Mouse (Mus musculus): ENCODE data around the gene Plekha5. TPM values are rescaled to one million over a fixed set of nuclear protein-coding genes. Genes with fewer than 3 reads are reported as not detected.

The Plekha5 gene
- total and polyA plus RNA-seq, 2 experiments from 2014 or later: 29.3 to 37.8 TPM

GRCm38 (mm10) chr6:140486685-140487084 lies 62.8 kb downstream of the Plekha5 start:
- Histone ChIP-seq H3K4me2 (ENCODE audit: low read depth, low read length) (no peak overlapping the region), H3K9me3 (ENCODE audit: low read length) (no peaks in the 10 kb centered on the region), H3K4me3 (ENCODE audit: low read length) (no peak overlapping the region), H3K36me3 (ENCODE audit: insufficient read depth, low read length) (no peaks in the 10 kb centered on the region), H3K9ac (replicated peaks; ENCODE audit: low read length) (no peak overlapping the region), H3K27me3 (ENCODE audit: insufficient read depth, low read length) (no peaks in the 10 kb centered on the region), H3K27ac (no peak overlapping the region), H3K4me1 (ENCODE audit: insufficient read depth, low read length) (peaks cover 10% of the 10 kb centered on the region)
- TF ChIP-seq CTCF (IDR thresholded peaks at IDR 0.05; ENCODE audit: low read depth): no peak
- ATAC-seq (no peak), DNase-seq (ENCODE audit: low spot score) (no peak)
- 90% methylated on average over 5 of the region's 5 CpGs for WGBS

GRCm38 (mm10) chr6:140487489-140487888 lies 63.6 kb downstream of the Plekha5 start:
- H3K4me1 ChIP-seq (ENCODE audit: insufficient read depth, low read length): peaks cover 10% of the 10 kb centered on the region; the same call in 1 of the 2 replicates
- H3K9ac ChIP-seq (replicated peaks; ENCODE audit: low read length): no peak overlapping the region
- no peak overlapping the region for H3K4me3 ChIP-seq (ENCODE audit: low read length)
- H3K27ac ChIP-seq: no peak overlapping the region
- ATAC-seq (no peak), DNase-seq (ENCODE audit: low spot score) (no peak)
- 83% methylated on average over 6 of the region's 6 CpGs for WGBS
- TF ChIP-seq CTCF (IDR thresholded peaks at IDR 0.05; ENCODE audit: low read depth): no peak
- no peak overlapping the region for H3K4me2 ChIP-seq (ENCODE audit: low read depth, low read length)
- no peaks in the 10 kb centered on the region for H3K9me3 ChIP-seq (ENCODE audit: low read length)
- H3K36me3 ChIP-seq (ENCODE audit: insufficient read depth, low read length): no peaks in the 10 kb centered on the region
- H3K27me3 ChIP-seq (ENCODE audit: insufficient read depth, low read length): no peaks in the 10 kb centered on the region

DNA sequence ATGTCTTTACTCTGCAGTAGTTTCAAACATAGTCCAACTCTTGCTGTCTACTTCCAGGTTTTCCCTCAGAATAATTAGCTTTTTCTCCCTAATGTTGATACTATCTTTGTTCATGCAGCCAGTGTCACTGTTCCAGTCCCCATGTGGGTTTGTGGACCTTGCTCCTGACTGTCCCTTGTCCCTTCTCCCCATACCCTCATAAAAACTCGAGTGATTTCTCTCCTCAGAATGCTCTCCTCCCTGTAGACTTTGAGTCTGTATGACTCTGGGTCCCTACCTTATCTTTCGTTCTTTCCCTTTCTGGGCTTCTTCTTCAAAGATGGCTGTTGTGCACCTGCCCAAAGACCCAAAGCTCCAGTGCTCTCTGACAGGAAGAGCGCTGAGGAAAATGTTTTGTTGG lies 64.8 kb downstream of the Plekha5 start:
- Histone ChIP-seq H3K4me1 (ENCODE audit: insufficient read depth, low read length) (peaks cover 13% of the 10 kb centered on the region; the same call in 1 of the 2 replicates), H3K4me3 (ENCODE audit: low read length) (no peak overlapping the region), H3K36me3 (ENCODE audit: insufficient read depth, low read length) (no peaks in the 10 kb centered on the region), H3K27ac (no peak overlapping the region), H3K9ac (replicated peaks; ENCODE audit: low read length) (no peak overlapping the region), H3K4me2 (ENCODE audit: low read depth, low read length) (no peak overlapping the region), H3K9me3 (ENCODE audit: low read length) (no peaks in the 10 kb centered on the region), H3K27me3 (ENCODE audit: insufficient read depth, low read length) (no peaks in the 10 kb centered on the region)
- WGBS: 88% methylated on average over 3 of the region's 3 CpGs
- no peak for DNase-seq (ENCODE audit: low spot score)
- TF ChIP-seq CTCF (IDR thresholded peaks at IDR 0.05; ENCODE audit: low read depth): no peak
- ATAC-seq: no peak

DNA sequence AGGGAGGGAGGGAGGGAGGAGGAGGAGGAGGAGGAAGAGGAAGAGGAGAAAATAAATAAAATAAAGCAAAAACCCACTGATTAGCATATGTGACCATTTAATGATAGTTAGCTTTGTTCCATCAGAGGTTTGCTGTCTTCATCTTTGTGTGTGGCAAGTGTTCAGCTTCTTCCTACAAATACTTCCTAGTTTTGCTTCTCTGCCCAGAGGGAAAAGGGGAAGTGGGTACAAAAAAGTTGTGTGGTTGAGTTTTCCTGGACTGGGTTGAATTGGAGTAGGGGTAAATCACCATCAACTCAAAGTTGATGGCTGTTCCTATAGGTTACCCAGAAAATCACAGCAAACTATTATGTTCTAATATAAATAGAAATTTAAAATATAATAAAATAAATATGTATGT lies 65.7 kb downstream of the Plekha5 start:
- peaks cover 8% of the 10 kb centered on the region; the same call in 1 of the 2 replicates for H3K4me1 ChIP-seq (ENCODE audit: insufficient read depth, low read length)
- no peak for TF ChIP-seq CTCF (IDR thresholded peaks at IDR 0.05; ENCODE audit: low read depth)
- H3K27ac ChIP-seq: no peak overlapping the region
- no peak overlapping the region for H3K9ac ChIP-seq (replicated peaks; ENCODE audit: low read length)
- DNase-seq (ENCODE audit: low spot score) (no peak), ATAC-seq (no peak)
- H3K4me3 ChIP-seq (ENCODE audit: low read length): no peak overlapping the region
- no peaks in the 10 kb centered on the region for H3K36me3 ChIP-seq (ENCODE audit: insufficient read depth, low read length)
- no peak overlapping the region for H3K4me2 ChIP-seq (ENCODE audit: low read depth, low read length)
- H3K27me3 ChIP-seq (ENCODE audit: insufficient read depth, low read length): no peaks in the 10 kb centered on the region
- no peaks in the 10 kb centered on the region for H3K9me3 ChIP-seq (ENCODE audit: low read length)

- no peak for TF ChIP-seq CTCF (IDR thresholded peaks at IDR 0.05; ENCODE audit: low read depth)
- Histone ChIP-seq H3K4me2 (ENCODE audit: low read depth, low read length) (no peak overlapping the region), H3K36me3 (ENCODE audit: insufficient read depth, low read length) (no peaks in the 10 kb centered on the region), H3K27me3 (ENCODE audit: insufficient read depth, low read length) (no peaks in the 10 kb centered on the region), H3K9ac (replicated peaks; ENCODE audit: low read length) (no peak overlapping the region), H3K4me3 (ENCODE audit: low read length) (no peak overlapping the region), H3K27ac (no peak overlapping the region), H3K4me1 (ENCODE audit: insufficient read depth, low read length) (peaks cover 8% of the 10 kb centered on the region; the same call in 1 of the 2 replicates), H3K9me3 (ENCODE audit: low read length) (no peaks in the 10 kb centered on the region)
- ATAC-seq: no peak
- 74% methylated on average over 4 of the region's 4 CpGs for WGBS
- DNase-seq (ENCODE audit: low spot score): no peak
These were observed 66.4 kb downstream of the Plekha5 start for GRCm38 (mm10) chr6:140490220-140490619.

- 57% methylated on average over 18 of the region's 18 CpGs for WGBS
- H3K4me2 ChIP-seq (ENCODE audit: low read depth, low read length): peak overlapping the region; percentile 45
- peak overlapping the region; percentile 14; the same call in 1 of the 2 replicates for H3K4me3 ChIP-seq (ENCODE audit: low read length)
- peaks cover 8% of the 10 kb centered on the region; the same call in 1 of the 2 replicates for H3K4me1 ChIP-seq (ENCODE audit: insufficient read depth, low read length)
- ATAC-seq (peak; percentile 66), DNase-seq (ENCODE audit: low spot score) (peak; percentile 31)
- H3K9me3 ChIP-seq (ENCODE audit: low read length): no peaks in the 10 kb centered on the region
- TF ChIP-seq CTCF (IDR thresholded peaks at IDR 0.05; ENCODE audit: low read depth): no peak
- no peak overlapping the region for H3K9ac ChIP-seq (replicated peaks; ENCODE audit: low read length)
- H3K27me3 ChIP-seq (ENCODE audit: insufficient read depth, low read length): no peaks in the 10 kb centered on the region
- H3K27ac ChIP-seq: peak overlapping the region; percentile 49; the same call in 1 of the 2 replicates
- no peaks in the 10 kb centered on the region for H3K36me3 ChIP-seq (ENCODE audit: insufficient read depth, low read length)
These were observed 67.2 kb downstream of the Plekha5 start for GRCm38 (mm10) chr6:140490921-140491537.

DNA sequence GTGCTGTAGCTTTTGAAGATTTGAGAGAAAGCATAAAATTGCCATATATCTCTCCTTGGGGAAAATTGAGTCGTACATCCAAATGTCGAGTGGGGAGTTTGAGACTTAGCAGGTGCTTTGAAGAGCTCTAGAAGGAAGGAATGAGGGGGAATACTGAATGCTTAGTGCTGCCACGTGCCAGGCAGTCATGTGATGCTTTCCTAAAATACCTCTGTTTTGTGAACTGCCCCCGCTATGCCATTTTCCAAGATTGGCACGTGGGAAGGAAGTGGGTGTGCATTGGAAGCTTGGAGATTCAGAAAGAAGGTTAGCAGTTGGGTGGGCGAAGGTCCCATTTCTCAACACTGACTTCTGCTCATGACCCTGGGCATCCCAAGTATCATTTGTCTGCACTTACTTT lies 68.2 kb downstream of the Plekha5 start:
- 67% methylated on average over 6 of the region's 6 CpGs for WGBS
- DNase-seq (ENCODE audit: low spot score): no peak
- ATAC-seq: no peak

More for the DNA sequence above, 68.2 kb downstream of the Plekha5 start:
- Histone ChIP-seq H3K9ac (replicated peaks; ENCODE audit: low read length) (no peak overlapping the region), H3K4me1 (ENCODE audit: insufficient read depth, low read length) (peaks cover 8% of the 10 kb centered on the region; the same call in 1 of the 2 replicates), H3K9me3 (ENCODE audit: low read length) (no peaks in the 10 kb centered on the region), H3K27me3 (ENCODE audit: insufficient read depth, low read length) (no peaks in the 10 kb centered on the region), H3K36me3 (ENCODE audit: insufficient read depth, low read length) (no peaks in the 10 kb centered on the region), H3K4me3 (ENCODE audit: low read length) (no peak overlapping the region), H3K4me2 (ENCODE audit: low read depth, low read length) (peak overlapping the region; percentile 4; the same call in 1 of the 2 replicates), H3K27ac (no peak overlapping the region)
- no peak for TF ChIP-seq CTCF (IDR thresholded peaks at IDR 0.05; ENCODE audit: low read depth)

Data from hindbrain, postnatal 0 days (tissue).